Mouse (Mus musculus) intestine, embryonic 15.5 days (tissue): ENCODE measurements around the gene Iscu. TPM values are rescaled to one million over a fixed set of nuclear protein-coding genes. Genes with fewer than 3 reads are reported as not detected.
A peak's percentile ranks its signal among the peaks of the same experiment; 100 is the strongest.
"Not testable (repeated sequence)": the region's sequence is repeated elsewhere in the genome, so short reads cannot be mapped to it uniquely, and the experiment has no call there.

Experiments
- ATAC-seq: fragments of 200-750 bp; cut with Nextera tagmentation; 2 replicates; pipeline ENCODE4 v1.8.0; 2017; ENCODE audit warnings: moderate TSS enrichment, moderate library complexity
- H3K27ac ChIP-seq: fragments of 300-500 bp; sonication (generic); 2 replicates; pipeline ENCODE4 v1.5.1; 2015; ENCODE audit warnings: mild to moderate bottlenecking, inconsistent platforms
- H3K27me3 ChIP-seq: fragments of 300-500 bp; sonication (generic); replicated peaks from 2 replicates; pipeline ENCODE4 v1.6.1; 2015; ENCODE audit warnings: inconsistent platforms
- H3K36me3 ChIP-seq: fragments of 300-500 bp; sonication (generic); 2 replicates; pipeline ENCODE4 v1.6.1; 2015; ENCODE audit warnings: inconsistent platforms
- H3K4me1 ChIP-seq: fragments of 300-500 bp; sonication (generic); replicated peaks from 2 replicates; pipeline ENCODE4 v1.6.1; 2015; ENCODE audit warnings: inconsistent platforms
- H3K4me2 ChIP-seq: fragments of 300-500 bp; sonication (generic); replicated peaks from 2 replicates; pipeline ENCODE4 v1.6.1; 2015; ENCODE audit warnings: mild to moderate bottlenecking, inconsistent platforms
- H3K4me3 ChIP-seq: fragments of 300-500 bp; sonication (generic); replicated peaks from 2 replicates; pipeline ENCODE4 v1.5.1; 2015; ENCODE audit warnings: inconsistent platforms
- H3K9ac ChIP-seq: fragments of 300-500 bp; sonication (generic); 2 replicates; pipeline ENCODE4 v1.6.1; 2015; ENCODE audit warnings: inconsistent platforms
- H3K9me3 ChIP-seq: fragments of 300-500 bp; sonication (generic); 2 replicates; pipeline ENCODE4 v1.6.1; 2016; ENCODE audit warnings: inconsistent platforms
- WGBS: fragments of 180-500 bp; shearing (Covaris S2); methylation state at CpG from one replicate; pipeline ENCODE4 v1.1.7; 2015; 5-methylcytosine and 5-hydroxymethylcytosine counted together
- polyA plus RNA-seq: library from polyadenylated mRNA; unstranded; fragments of >200 nt; fragmentation: Nextera tagmentation; extraction: Ambion mirVana; gene quantifications from 2 replicates; pipeline ENCODE4 v1.2.1, GENCODE M21; 2015

Iscu gene
- polyA plus RNA-seq, 1 experiment from 2014 or later = 115 TPM

DNA sequence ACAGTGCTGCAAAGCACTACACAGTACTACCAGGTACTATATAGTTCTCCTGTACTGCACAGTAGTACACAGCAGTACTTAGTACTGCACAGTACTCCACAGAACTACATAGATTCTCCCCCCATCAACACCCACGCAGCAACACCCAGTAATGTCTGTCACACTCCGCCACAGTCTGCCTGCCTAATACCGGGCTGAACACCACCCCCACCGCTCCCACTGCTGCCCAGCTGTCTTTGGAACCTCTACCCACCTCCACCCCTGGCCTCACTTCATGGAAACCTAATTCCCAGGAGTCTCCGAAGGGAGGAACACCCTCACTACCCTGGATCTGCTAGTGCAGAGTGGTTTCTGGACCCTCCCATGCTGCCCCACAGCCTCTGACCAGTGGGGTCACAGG lies 8.2 kb downstream of the Iscu start:
- H3K4me3 ChIP-seq = no peak overlapping the region
- no peak overlapping the region for H3K4me2 ChIP-seq
- ATAC-seq = no peak
- H3K9me3 ChIP-seq = no peaks in the 10 kb centered on the region
- H3K36me3 ChIP-seq = peaks cover 13% of the 10 kb centered on the region
- 0 out of 2 replicates have a peak overlapping the region, but pooled peaks have one; percentile 22 for H3K27ac ChIP-seq
- H3K27me3 ChIP-seq = no peaks in the 10 kb centered on the region; the same call in 1 of the 2 replicates
- peaks cover 11% of the 10 kb centered on the region for H3K4me1 ChIP-seq
- 88% methylated on average over 5 of the region's 5 CpGs for WGBS
- no peak overlapping the region for H3K9ac ChIP-seq

- ATAC-seq = no peak
- Histone ChIP-seq H3K4me1 (peaks cover 11% of the 10 kb centered on the region), H3K4me3 (no peak overlapping the region), H3K36me3 (peaks cover 10% of the 10 kb centered on the region), H3K9me3 (no peaks in the 10 kb centered on the region), H3K4me2 (no peak overlapping the region), H3K9ac (no peak overlapping the region), H3K27ac (0 out of 2 replicates have a peak overlapping the region, but pooled peaks have one; percentile 22), H3K27me3 (no peaks in the 10 kb centered on the region; the same call in 1 of the 2 replicates)
- 68% methylated on average over 7 of the region's 7 CpGs for WGBS
Measured at GRCm38 (mm10) chr5:113781254-113781653, 8.7 kb downstream of the Iscu start.

- no peaks in the 10 kb centered on the region for H3K9me3 ChIP-seq
- no peaks in the 10 kb centered on the region; the same call in 1 of the 2 replicates for H3K27me3 ChIP-seq
- 0 out of 2 replicates have a peak overlapping the region, but pooled peaks have one; percentile 22 for H3K27ac ChIP-seq
- H3K4me3 ChIP-seq = no peak overlapping the region
- 81% methylated on average over 7 of the region's 7 CpGs for WGBS
- H3K9ac ChIP-seq = no peak overlapping the region
- peaks cover 11% of the 10 kb centered on the region for H3K4me1 ChIP-seq
- no peak for ATAC-seq
- no peak overlapping the region for H3K4me2 ChIP-seq
- peaks cover 8% of the 10 kb centered on the region for H3K36me3 ChIP-seq
Measured at GRCm38 (mm10) chr5:113781875-113782274, 9.3 kb downstream of the Iscu start.

GRCm38 (mm10) chr5:113782624-113783023 lies 10.1 kb downstream of the Iscu start:
- no peaks in the 10 kb centered on the region; the same call in 1 of the 2 replicates for H3K27me3 ChIP-seq
- no peak for ATAC-seq
- no peak overlapping the region for H3K4me2 ChIP-seq
- H3K9me3 ChIP-seq = no peaks in the 10 kb centered on the region
- H3K4me1 ChIP-seq = peaks cover 11% of the 10 kb centered on the region
- H3K9ac ChIP-seq = no peak overlapping the region
- H3K4me3 ChIP-seq = no peak overlapping the region
- H3K36me3 ChIP-seq = peaks cover 5% of the 10 kb centered on the region; the same call in 1 of the 2 replicates
- WGBS = 76% methylated on average over 7 of the region's 7 CpGs
- H3K27ac ChIP-seq = peak overlapping the region; percentile 80

DNA sequence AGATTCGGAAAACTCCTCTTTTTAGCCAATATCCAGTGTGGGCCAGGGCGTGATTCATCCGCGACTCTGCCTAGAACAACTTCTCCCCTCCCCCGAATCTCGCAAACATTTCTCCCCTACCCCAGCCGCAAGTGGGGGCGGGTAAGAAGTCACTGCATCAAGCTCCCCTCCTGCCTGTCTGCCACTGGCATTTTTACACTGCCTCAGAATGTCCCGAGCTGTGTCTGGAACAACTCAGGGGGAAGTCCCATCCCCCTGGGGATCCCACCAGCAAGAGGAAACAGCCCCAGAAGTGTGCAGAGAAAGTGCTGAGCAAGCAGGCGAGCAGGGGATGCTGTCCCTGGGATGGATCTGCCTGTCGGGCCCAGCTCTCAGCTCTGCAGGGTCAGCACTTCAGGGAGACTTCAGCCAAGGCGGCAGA lies 11.0 kb downstream of the Iscu start:
- no peaks in the 10 kb centered on the region for H3K9me3 ChIP-seq
- no peaks in the 10 kb centered on the region; the same call in 1 of the 2 replicates for H3K27me3 ChIP-seq
- WGBS = 4% methylated on average over 12 of the region's 12 CpGs
- H3K9ac ChIP-seq = no peak overlapping the region
- H3K4me1 ChIP-seq = peaks cover 15% of the 10 kb centered on the region
- H3K4me3 ChIP-seq = no peak overlapping the region
- ATAC-seq = peak; percentile 77
- H3K36me3 ChIP-seq = peaks cover 1% of the 10 kb centered on the region; the same call in 1 of the 2 replicates
- peak overlapping the region; percentile 10 for H3K4me2 ChIP-seq
- H3K27ac ChIP-seq = peak overlapping the region; percentile 80

- H3K9me3 ChIP-seq, H3K9ac ChIP-seq, ATAC-seq, H3K36me3 ChIP-seq, H3K4me3 ChIP-seq, H3K27me3 ChIP-seq: not testable (repeated sequence)
- peak overlapping the region; percentile 10 for H3K4me2 ChIP-seq
- peaks cover 20% of the 10 kb centered on the region for H3K4me1 ChIP-seq
- 29% methylated on average over 3 of the region's 3 CpGs for WGBS
- peak overlapping the region; percentile 80 for H3K27ac ChIP-seq
Measured at GRCm38 (mm10) chr5:113784104-113784503, 11.6 kb downstream of the Iscu start.

GRCm38 (mm10) chr5:113786985-113787384 lies 14.4 kb downstream of the Iscu start:
- ATAC-seq = no peak
- no peak overlapping the region for H3K4me3 ChIP-seq
- no peak overlapping the region for H3K4me2 ChIP-seq
- H3K9me3 ChIP-seq = no peaks in the 10 kb centered on the region
- H3K27ac ChIP-seq = no peak overlapping the region
- H3K4me1 ChIP-seq = peaks cover 39% of the 10 kb centered on the region
- WGBS = 76% methylated on average over 5 of the region's 5 CpGs
- H3K27me3 ChIP-seq = no peaks in the 10 kb centered on the region; the same call in 1 of the 2 replicates
- no peaks in the 10 kb centered on the region for H3K36me3 ChIP-seq
- H3K9ac ChIP-seq = no peak overlapping the region

- Histone ChIP-seq H3K36me3 (no peaks in the 10 kb centered on the region), H3K27ac (peak overlapping the region; percentile 78), H3K9me3 (no peaks in the 10 kb centered on the region), H3K9ac (no peak overlapping the region), H3K4me1 (peaks cover 30% of the 10 kb centered on the region), H3K27me3 (no peaks in the 10 kb centered on the region), H3K4me3 (no peak overlapping the region), H3K4me2 (0 out of 2 replicates have a peak overlapping the region, but pooled peaks have one; percentile 4)
- ATAC-seq = no peak
- 37% methylated on average over 6 of the region's 6 CpGs for WGBS
Measured at GRCm38 (mm10) chr5:113788645-113789044, 16.1 kb downstream of the Iscu start.

DNA sequence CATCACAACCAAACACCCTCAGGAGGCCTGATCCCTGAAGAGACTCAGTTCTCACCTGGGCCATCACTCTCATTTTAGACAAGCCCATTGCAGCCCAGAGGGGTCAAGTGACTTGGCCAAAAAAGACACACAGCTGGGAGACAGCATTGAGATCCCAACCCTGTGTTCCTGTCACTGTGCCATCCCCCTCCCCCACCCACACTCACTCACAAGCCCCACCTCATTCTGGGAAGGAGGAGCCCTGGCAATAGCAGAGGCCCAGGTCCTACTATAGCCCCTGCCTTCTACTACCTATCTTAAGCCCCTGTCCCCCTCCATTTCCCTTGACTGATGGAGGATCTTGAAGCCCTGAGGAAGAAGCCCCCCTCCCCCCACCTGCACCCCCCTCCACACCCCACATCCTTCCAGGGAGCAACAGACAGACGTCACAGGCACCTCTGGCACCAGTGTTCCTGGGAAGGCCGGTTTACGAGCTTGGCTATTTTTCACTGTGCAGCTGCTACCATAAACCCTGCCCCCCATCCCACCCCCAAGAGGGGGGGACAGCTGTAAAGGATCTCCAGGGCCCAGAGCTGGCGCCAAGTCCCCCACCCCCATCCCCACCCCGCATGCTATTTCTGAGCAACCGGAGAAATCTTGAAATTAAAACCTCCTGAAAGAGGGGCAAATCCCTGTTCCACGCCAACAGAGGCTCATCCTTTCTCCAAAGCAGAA lies 16.7 kb downstream of the Iscu start:
- H3K4me3 ChIP-seq = no peak overlapping the region
- H3K36me3 ChIP-seq = no peaks in the 10 kb centered on the region
- WGBS = 21% methylated on average over 7 of the region's 7 CpGs
- H3K27me3 ChIP-seq = no peaks in the 10 kb centered on the region
- peaks cover 27% of the 10 kb centered on the region for H3K4me1 ChIP-seq
- ATAC-seq = peak; percentile 69
- no peak overlapping the region for H3K9ac ChIP-seq
- H3K9me3 ChIP-seq = no peaks in the 10 kb centered on the region
- peak overlapping the region; percentile 78 for H3K27ac ChIP-seq
- H3K4me2 ChIP-seq = peak overlapping the region; percentile 11; the same call in 1 of the 2 replicates

DNA sequence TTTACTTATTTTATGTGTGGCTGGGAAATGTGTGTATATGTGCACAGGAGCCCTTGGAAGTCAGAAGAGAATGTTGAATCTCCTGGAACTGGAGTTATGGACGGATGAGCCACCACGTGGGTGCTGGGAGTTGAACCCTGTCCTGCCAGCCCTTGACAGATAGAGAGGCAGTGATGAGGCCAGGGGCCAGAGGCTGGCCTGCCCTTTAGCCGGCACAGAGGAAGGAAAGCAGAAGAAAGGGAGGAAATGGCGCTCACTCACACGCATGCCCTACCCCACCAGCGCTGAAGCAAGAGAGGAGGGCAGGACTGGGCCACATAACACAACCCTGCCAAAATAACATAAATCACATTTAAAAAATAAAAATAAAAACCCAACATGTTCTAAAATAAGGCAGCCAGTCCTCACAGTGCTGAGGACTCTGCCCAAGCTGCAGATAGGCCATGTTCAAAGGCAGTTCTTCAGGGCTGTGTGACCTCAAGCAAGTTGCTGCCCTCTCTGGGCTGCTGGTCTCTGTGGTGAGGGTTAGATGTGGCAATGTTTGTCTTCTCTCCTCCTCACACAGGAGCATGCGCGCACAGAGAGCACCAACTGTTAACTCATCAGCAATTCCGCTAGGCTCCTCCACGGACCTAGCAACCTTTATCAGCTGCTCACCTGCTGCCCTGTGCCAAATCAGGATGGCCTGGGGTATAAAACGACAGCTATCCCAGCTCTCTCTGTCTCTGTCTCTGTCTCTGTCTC lies 18.1 kb downstream of the Iscu start:
- peak overlapping the region; percentile 27; the same call in 1 of the 2 replicates for H3K27ac ChIP-seq

GRCm38 (mm10) chr5:113791197-113792095 lies 18.9 kb downstream of the Iscu start:
- 62% methylated on average over 16 of the region's 16 CpGs for WGBS
- no peaks in the 10 kb centered on the region for H3K36me3 ChIP-seq
- ATAC-seq = peak; percentile 70
- no peak overlapping the region for H3K4me3 ChIP-seq
- no peaks in the 10 kb centered on the region for H3K9me3 ChIP-seq
- no peak overlapping the region for H3K9ac ChIP-seq
- peaks cover 30% of the 10 kb centered on the region for H3K4me1 ChIP-seq
- no peak overlapping the region for H3K27ac ChIP-seq
- H3K4me2 ChIP-seq = peak overlapping the region; percentile 11; the same call in 1 of the 2 replicates
- no peaks in the 10 kb centered on the region for H3K27me3 ChIP-seq

More for the DNA sequence above, 18.1 kb downstream of the Iscu start:
- ATAC-seq = peak; percentile 55
- Histone ChIP-seq H3K36me3 (no peaks in the 10 kb centered on the region), H3K4me1 (peaks cover 27% of the 10 kb centered on the region), H3K27me3 (no peaks in the 10 kb centered on the region), H3K4me2 (peak overlapping the region; percentile 11; the same call in 1 of the 2 replicates), H3K9me3 (no peaks in the 10 kb centered on the region), H3K9ac (no peak overlapping the region), H3K4me3 (no peak overlapping the region)
- WGBS = 50% methylated on average over 11 of the region's 11 CpGs
